Mouse (Mus musculus): ENCODE results near the gene Gfap.

The Gfap gene

GRCm38 (mm10) chr11:102900763-102901162, at the start of gene Gfap:
Gene Gfap, minus strand, starts transcription at chr11:102900912.
- CTCF ChIA-PET, result interaction anchor here (0.5 to 1.6 kb wide), 20 partner anchors 8 to 1408 kb away, joined by 3 to 9 read pairs (median 4); partner anchors contain the start of gene Kif18b (in 2 of the 4)
- POLR2A ChIA-PET, result interaction anchor here in 2 of 4 experiments (0.6 to 3.8 kb wide), 9 partner anchors 9 to 241 kb away, joined by 3 to 14 read pairs (median 3); partner anchors contain the start of genes Ccdc103 (in 1 of the 2), Dcakd (in 1 of the 2), Eftud2 (in 1 of the 2) and Hexim2 (in 1 of the 2)

- POLR2A ChIA-PET, result interaction anchor here in 3 of 4 experiments (0.5 to 3.0 kb wide), 8 partner anchors 9 to 155 kb away, joined by 3 to 30 read pairs (median 3); partner anchors contain the start of genes Kif18b (in 2 of the 3) and Gjc1 (in 1 of the 3)
- CTCF ChIA-PET, result interaction anchor here in 1 of 4 experiments (0.8 to 2.9 kb wide), 2 partner anchors 23 to 154 kb away, joined by 3 to 11 read pairs; partner anchors contain the start of genes Acbd4, Kif18b and Plcd3
These were observed 47.6 kb upstream of the Gfap start for GRCm38 (mm10) chr11:102948043-102948961.

- CTCF ChIA-PET, result interaction anchor here in 2 of 4 experiments (0.6 to 2.9 kb wide), 15 partner anchors 10 to 286 kb away, joined by 3 to 11 read pairs (median 3); partner anchors contain the start of genes Acbd4 (in 1 of the 2), Kif18b (in 1 of the 2) and Plcd3 (in 1 of the 2)
- POLR2A ChIA-PET, result interaction anchor here in 3 of 4 experiments (0.6 to 4.9 kb wide), 32 partner anchors 8 to 1394 kb away, joined by 3 to 53 read pairs (median 4); partner anchors contain the start of genes Kif18b (in 3 of the 3), Hexim1 (in 2 of the 3), Acbd4 (in 1 of the 3) and Ccdc103 (in 1 of the 3)
These were observed 46.3 kb upstream of the Gfap start for GRCm38 (mm10) chr11:102946992-102947343.

GRCm38 (mm10) chr11:102946265-102946991, 45.7 kb upstream of the Gfap start, which contains the start of gene C1ql1:
Gene C1ql1, minus strand, starts transcription at chr11:102946688.
- CTCF ChIA-PET, result interaction anchor here in 2 of 4 experiments (0.5 to 2.9 kb wide), 18 partner anchors 10 to 287 kb away, joined by 3 to 11 read pairs (median 3); partner anchors contain the start of genes Acbd4 (in 2 of the 2), Plcd3 (in 2 of the 2) and Kif18b (in 1 of the 2)
- POLR2A ChIA-PET, result interaction anchor here in 3 of 4 experiments (0.5 to 4.9 kb wide), 38 partner anchors 8 to 1394 kb away, joined by 3 to 53 read pairs (median 4); partner anchors contain the start of genes Kif18b (in 3 of the 3), Hexim1 (in 2 of the 3), Acbd4 (in 1 of the 3) and Ccdc103 (in 1 of the 3)

- ChIA-PET CTCF (interaction anchor here (0.5 to 1.7 kb wide), 23 partner anchors 9 to 288 kb away, joined by 3 to 10 read pairs (median 3); partner anchors contain the start of gene Kif18b (in 2 of the 4)), POLR2A (interaction anchor here (0.5 to 4.9 kb wide), 45 partner anchors 8 to 1393 kb away, joined by 3 to 53 read pairs (median 4); partner anchors contain the start of genes Hexim1 (in 3 of the 4), Kif18b (in 3 of the 4), Acbd4 (in 1 of the 4) and Ccdc103 (in 1 of the 4))
These were observed 44.9 kb upstream of the Gfap start for GRCm38 (mm10) chr11:102945306-102946264.

- ChIA-PET CTCF (no interaction called here), POLR2A (interaction anchor here in 1 of 4 experiments (1.0 to 10.7 kb wide), 2 partner anchors 15 to 175 kb away, joined by 3 to 93 read pairs; partner anchors contain the start of genes Hexim1 and Kif18b)
These were observed 40.5 kb upstream of the Gfap start for GRCm38 (mm10) chr11:102941236-102941635.

- POLR2A ChIA-PET, result interaction anchor here in 3 of 4 experiments (0.5 to 10.7 kb wide), 16 partner anchors 11 to 467 kb away, joined by 3 to 93 read pairs (median 3); partner anchors contain the start of genes Kif18b (in 3 of the 3) and Hexim1 (in 1 of the 3)
- CTCF ChIA-PET, result interaction anchor here in 3 of 4 experiments (0.6 to 1.1 kb wide), 10 partner anchors 10 to 607 kb away, joined by 3 to 11 read pairs (median 4); no protein-coding TSS in a partner anchor
These were observed 38.4 kb upstream of the Gfap start for GRCm38 (mm10) chr11:102939024-102939675.

- POLR2A ChIA-PET, result interaction anchor here (0.7 to 10.7 kb wide), 11 partner anchors 7 to 331 kb away, joined by 3 to 93 read pairs (median 5); partner anchors contain the start of genes Kif18b (in 3 of the 4), C1ql1 (in 1 of the 4) and Hexim1 (in 1 of the 4)
- CTCF ChIA-PET, result interaction anchor here in 3 of 4 experiments (0.8 to 2.1 kb wide), 4 partner anchors 9 to 12 kb away, joined by 3 to 8 read pairs (median 6); partner anchors contain the start of genes Kif18b (in 2 of the 3) and C1ql1 (in 1 of the 3)
These were observed 36.9 kb upstream of the Gfap start for GRCm38 (mm10) chr11:102937529-102938182.

GRCm38 (mm10) chr11:102936272-102936671, 35.6 kb upstream of the Gfap start:
- POLR2A ChIA-PET, result interaction anchor here (0.6 to 10.7 kb wide), 14 partner anchors 8 to 688 kb away, joined by 3 to 93 read pairs (median 6); partner anchors contain the start of genes Kif18b (in 4 of the 4), Hexim1 (in 2 of the 4), BC030867 (in 1 of the 4) and C1ql1 (in 1 of the 4)
- CTCF ChIA-PET, result interaction anchor here (0.8 to 2.1 kb wide), 7 partner anchors 9 to 197 kb away, joined by 3 to 8 read pairs (median 4); partner anchors contain the start of genes Kif18b (in 3 of the 4) and C1ql1 (in 1 of the 4)

GRCm38 (mm10) chr11:102930672-102931071, 30.0 kb upstream of the Gfap start:
- POLR2A ChIA-PET, result interaction anchor here in 1 of 4 experiments (9.5 kb wide), 1 partner anchor 6 kb away, joined by 93 read pairs; no protein-coding TSS in a partner anchor
- CTCF ChIA-PET, result interaction anchor here in 2 of 4 experiments (0.6 to 1.0 kb wide), 2 partner anchors 38 to 597 kb away, joined by 3 to 4 read pairs; no protein-coding TSS in a partner anchor

- CTCF ChIA-PET, result interaction anchor here (0.5 to 3.9 kb wide), 52 partner anchors 9 to 722 kb away, joined by 3 to 31 read pairs (median 4); partner anchors contain the start of genes Gfap (in 2 of the 4), C1ql1 (in 1 of the 4) and Hexim2 (in 1 of the 4)
- POLR2A ChIA-PET, result interaction anchor here (0.5 to 9.5 kb wide), 104 partner anchors 9 to 1471 kb away, joined by 3 to 93 read pairs (median 5); partner anchors contain the start of genes Hexim1 (in 4 of the 4), C1ql1 (in 3 of the 4), Ccdc103 (in 3 of the 4) and Dcakd (in 3 of the 4)
These were observed 24.6 kb upstream of the Gfap start for GRCm38 (mm10) chr11:102925351-102925717.

- POLR2A ChIA-PET, result interaction anchor here (0.5 to 9.5 kb wide), 111 partner anchors 9 to 1471 kb away, joined by 3 to 93 read pairs (median 5); partner anchors contain the start of genes Hexim1 (in 4 of the 4), C1ql1 (in 3 of the 4), Ccdc103 (in 3 of the 4) and Dcakd (in 3 of the 4)
- CTCF ChIA-PET, result interaction anchor here (0.5 to 3.9 kb wide), 43 partner anchors 9 to 300 kb away, joined by 3 to 31 read pairs (median 3); partner anchors contain the start of genes Gfap (in 2 of the 4) and C1ql1 (in 1 of the 4)
These were observed 24.0 kb upstream of the Gfap start, which contains the start of gene Kif18b for GRCm38 (mm10) chr11:102924557-102925350. Gene Kif18b, minus strand, starts transcription at chr11:102925124.

- CTCF ChIA-PET, result interaction anchor here in 2 of 4 experiments (1.3 to 1.5 kb wide), 3 partner anchors 21 to 181 kb away, joined by 3 to 4 read pairs (median 3); partner anchors contain the start of gene Gfap (in 1 of the 2)
- POLR2A ChIA-PET, result interaction anchor here (0.5 to 9.5 kb wide), 10 partner anchors 13 to 137 kb away, joined by 3 to 93 read pairs (median 3); partner anchors contain the start of gene C1ql1 (in 1 of the 4)
These were observed 20.8 kb upstream of the Gfap start for GRCm38 (mm10) chr11:102921491-102921890.
